Mouse (Mus musculus) CH12.LX (cell line): ENCODE measurements around the gene Zfp799. TPM values are rescaled to one million over a fixed set of nuclear protein-coding genes. Genes with fewer than 3 reads are reported as not detected.
A peak's percentile ranks its signal among the peaks of the same experiment; 100 is the strongest.

ENCODE experiments used
- DNase-seq: peaks from one replicate; pipeline ENCODE4 v3.0.0-alpha.2; 2013; ENCODE audit errors: extremely low read depth
- H3K27ac ChIP-seq: 2 replicates; pipeline ENCODE4 v1.5.1; 2012; ENCODE audit warnings: low read depth, mild to moderate bottlenecking, control low read depth, moderate library complexity; ENCODE audit not compliant: insufficient read depth
- H3K27me3 ChIP-seq: replicated peaks from 2 replicates; pipeline ENCODE3; 2012; ENCODE audit warnings: inconsistent platforms
- H3K36me3 ChIP-seq, 2 experiments: replicated peaks in 1 of 2; 2 replicates each; pipeline versions ENCODE3 to v1.6.1; 2012; ENCODE audit warnings: inconsistent platforms in 1 of 2, low read length in 1 of 2, mild to moderate bottlenecking in 1 of 2, mixed read lengths in 1 of 2, moderate library complexity in 1 of 2; ENCODE audit not compliant: control insufficient read depth in 1 of 2, insufficient read depth in 1 of 2
- H3K4me1 ChIP-seq, 2 experiments: 2 replicates each; pipeline ENCODE4 v1.6.1; 2012; ENCODE audit warnings: inconsistent platforms in 1 of 2, moderate library complexity in 1 of 2; ENCODE audit not compliant: insufficient read depth in 2 of 2, control insufficient read depth in 1 of 2
- H3K4me2 ChIP-seq: 2 replicates; pipeline ENCODE4 v1.6.1; 2012; ENCODE audit warnings: low read depth, mild to moderate bottlenecking, control low read depth; ENCODE audit not compliant: poor library complexity, insufficient read depth, severe bottlenecking
- H3K4me3 ChIP-seq, 3 experiments: fragments of 150-350 bp in 1 of 3; sonication (generic) in 1 of 3; replicated peaks in 1 of 3; 2 replicates each; pipeline versions ENCODE3 to v1.5.1; 2011 to 2012; ENCODE audit warnings: low read depth in 2 of 3, low read length in 2 of 3, mild to moderate bottlenecking in 2 of 3, moderate library complexity in 2 of 3, control low read depth in 1 of 3, improper control_type of control experiment in 1 of 3, inconsistent platforms in 1 of 3, mixed read lengths in 1 of 3; ENCODE audit not compliant: poor library complexity in 1 of 3
- H3K79me2 ChIP-seq: replicated peaks from 2 replicates; pipeline ENCODE4 v1.6.1; 2012; ENCODE audit warnings: mild to moderate bottlenecking, moderate library complexity; ENCODE audit not compliant: control insufficient read depth, poor library complexity, insufficient read depth, severe bottlenecking; ENCODE audit errors: extremely low read depth
- H3K9ac ChIP-seq: 2 replicates; pipeline ENCODE4 v1.6.1; 2012; ENCODE audit warnings: low read depth, mild to moderate bottlenecking, control low read depth, moderate library complexity; ENCODE audit not compliant: insufficient read depth
- H3K9me3 ChIP-seq: replicated peaks from 2 replicates; pipeline ENCODE3; 2012; ENCODE audit warnings: low read length, inconsistent platforms, mixed read lengths
- CTCF ChIP-seq, 2 experiments: IDR thresholded peaks in 1 of 2; conservative IDR thresholded peaks in 1 of 2; 2 replicates each; pipeline ENCODE4 v1.5.1; 2011 to 2012; ENCODE audit warnings: low read depth in 2 of 2, low read length in 2 of 2, improper control_type of control experiment in 1 of 2, inconsistent platforms in 1 of 2, mild to moderate bottlenecking in 1 of 2, moderate library complexity in 1 of 2
- ELF1 ChIP-seq: IDR thresholded peaks from 2 replicates; pipeline ENCODE4 v1.6.1; 2014; ENCODE audit warnings: low read depth, mild to moderate bottlenecking, inconsistent platforms, low read length, improper control_type of control experiment
- EP300 ChIP-seq: IDR thresholded peaks from 2 replicates; pipeline ENCODE4 v1.6.1; 2011; ENCODE audit warnings: low read length, improper control_type of control experiment
- ETS1 ChIP-seq: conservative IDR thresholded peaks from 2 replicates; pipeline ENCODE4 v1.6.1; 2012; ENCODE audit warnings: low read depth, mild to moderate bottlenecking, inconsistent platforms, low read length, improper control_type of control experiment, moderate library complexity
- GABPA ChIP-seq: IDR thresholded peaks from 2 replicates; pipeline ENCODE4 v1.6.1; 2012; ENCODE audit warnings: low read depth, low read length, improper control_type of control experiment, inconsistent platforms; ENCODE audit not compliant: insufficient replicate concordance
- IRF4 ChIP-seq: IDR thresholded peaks from 2 replicates; pipeline ENCODE4 v1.6.1; 2014; ENCODE audit warnings: low read depth, mild to moderate bottlenecking, inconsistent platforms, low read length, improper control_type of control experiment
- JUN ChIP-seq: IDR thresholded peaks from 2 replicates; pipeline ENCODE4 v1.6.1; 2011; ENCODE audit warnings: low read depth, mild to moderate bottlenecking, low read length, improper control_type of control experiment, moderate library complexity; ENCODE audit not compliant: insufficient read depth
- JUND ChIP-seq: conservative IDR thresholded peaks from 2 replicates; pipeline ENCODE4 v1.6.1; 2011; ENCODE audit warnings: low read depth, low read length, improper control_type of control experiment
- KAT2A ChIP-seq: IDR thresholded peaks from 2 replicates; pipeline ENCODE4 v1.6.1; 2012; ENCODE audit warnings: low read length, improper control_type of control experiment, inconsistent platforms; ENCODE audit not compliant: insufficient replicate concordance
- MAFK ChIP-seq: IDR thresholded peaks from 2 replicates; pipeline ENCODE4 v1.6.1; 2011; ENCODE audit warnings: low read length, improper control_type of control experiment; ENCODE audit not compliant: insufficient replicate concordance
- MAZ ChIP-seq: IDR thresholded peaks from 2 replicates; pipeline ENCODE4 v1.6.1; 2012; ENCODE audit warnings: low read depth, mild to moderate bottlenecking, inconsistent platforms, low read length, improper control_type of control experiment, moderate library complexity
- MEF2A ChIP-seq: IDR thresholded peaks from 2 replicates; pipeline ENCODE4 v1.6.1; 2014; ENCODE audit warnings: low read depth, mild to moderate bottlenecking, inconsistent platforms, low read length, improper control_type of control experiment, borderline replicate concordance
- MXI1 ChIP-seq: IDR thresholded peaks from 2 replicates; pipeline ENCODE4 v1.6.1; 2011; ENCODE audit warnings: mild to moderate bottlenecking, low read depth, low read length, improper control_type of control experiment
- MYC ChIP-seq: IDR thresholded peaks from 2 replicates; pipeline ENCODE4 v1.6.1; 2011; ENCODE audit warnings: low read depth, mild to moderate bottlenecking, improper control_type of control experiment, low read length
- NRF1 ChIP-seq: IDR thresholded peaks from 2 replicates; pipeline ENCODE4 v1.6.1; 2014; ENCODE audit warnings: low read depth, mild to moderate bottlenecking, inconsistent platforms, low read length, improper control_type of control experiment, moderate library complexity
- POLR2A ChIP-seq: IDR thresholded peaks from 2 replicates; pipeline ENCODE4 v1.6.1; 2011; ENCODE audit warnings: low read depth, mild to moderate bottlenecking, improper control_type of control experiment, low read length
- POLR2AphosphoS2 ChIP-seq: IDR thresholded peaks from 2 replicates; pipeline ENCODE4 v1.6.1; 2011; ENCODE audit warnings: low read depth, low read length, improper control_type of control experiment
- RCOR1 ChIP-seq: conservative IDR thresholded peaks from 2 replicates; pipeline ENCODE4 v1.6.1; 2012; ENCODE audit warnings: low read depth, mild to moderate bottlenecking, inconsistent platforms, low read length, improper control_type of control experiment
- SIN3A ChIP-seq: IDR thresholded peaks from 2 replicates; pipeline ENCODE4 v1.6.1; 2012; ENCODE audit warnings: low read length, improper control_type of control experiment, inconsistent platforms
- TBP ChIP-seq: conservative IDR thresholded peaks from 2 replicates; pipeline ENCODE4 v1.6.1; 2011; ENCODE audit warnings: low read depth, low read length, improper control_type of control experiment
- UBTF ChIP-seq: IDR thresholded peaks from 2 replicates; pipeline ENCODE4 v1.6.1; 2012; ENCODE audit warnings: low read depth, mild to moderate bottlenecking, inconsistent platforms, low read length, improper control_type of control experiment, moderate library complexity
- USF1 ChIP-seq: IDR thresholded peaks from 2 replicates; pipeline ENCODE4 v1.6.1; 2014; ENCODE audit warnings: low read depth, mild to moderate bottlenecking, inconsistent platforms, low read length, improper control_type of control experiment
- USF2 ChIP-seq: conservative IDR thresholded peaks from 2 replicates; pipeline ENCODE4 v1.6.1; 2011; ENCODE audit warnings: low read depth, low read length, improper control_type of control experiment
- ZKSCAN1 ChIP-seq: IDR thresholded peaks from 2 replicates; pipeline ENCODE4 v1.6.1; 2012; ENCODE audit warnings: low read depth, inconsistent platforms, low read length, improper control_type of control experiment, borderline replicate concordance
- ZMIZ1 ChIP-seq: IDR thresholded peaks from 2 replicates; pipeline ENCODE4 v1.6.1; 2012; ENCODE audit warnings: low read depth, mild to moderate bottlenecking, inconsistent platforms, low read length, improper control_type of control experiment
- dilution Hi-C: fragments of 300-500 bp; cut with MboI; formaldehyde crosslinking; loops from 2 replicates; pipeline ENCODE4 v1.14.3; 2020; ENCODE audit warnings: low sequenced_read_pairs; ENCODE audit not compliant: extremely low pct_unique_long_range_greater_than_20kb, extremely low pct_ligation_motif_present
- in situ Hi-C: fragments of 300-500 bp; cut with MboI; formaldehyde crosslinking; loops from 3 replicates; pipeline ENCODE4 v1.14.3; 2019; ENCODE audit warnings: low sequenced_read_pairs, low pct_ligation_motif_present, low pct_unique_long_range_greater_than_20kb, mixed read lengths
- polyA plus RNA-seq: library from polyadenylated mRNA; unstranded; fragments of >175 nt; gene quantifications from 2 replicates; pipeline ENCODE4 v1.2.1, GENCODE M21; 2012; ENCODE audit warnings: low read depth; ENCODE audit not compliant: insufficient read length
- total RNA-seq, 2 experiments: library from RNA; depleted of rRNA; stranded (reverse); fragments of 300-350 nt in 1 of 2; fragments of >200 nt in 1 of 2; gene quantifications; 2 replicates each; pipeline ENCODE4 v1.2.3; 2012 to 2014

Zfp799 gene
- total and polyA plus RNA-seq, 3 experiments: 6.2 to 9.5 (median 9.0) TPM

- TF ChIP-seq MAZ (no peak), JUND (0 out of 2 replicates have a peak, but pooled peaks have one; percentile 16), MAFK (0 out of 2 replicates have a peak, but pooled peaks have one; percentile 11), UBTF (no peak), IRF4 (peak; percentile 43; the same call in 1 of the 2 replicates)
Observed at GRCm38 (mm10) chr17:32810648-32811047, 19.4 kb downstream of the Zfp799 start (continued).

- H3K4me3 ChIP-seq: peak within 1 kb of the TSS; percentile 21 to 61 (median 61)
- 0 out of 2 replicates have a peak within 1 kb of the TSS, but pooled peaks have one; percentile 35 for H3K9ac ChIP-seq
- dilution Hi-C loops (no loop called here), in situ Hi-C loops (no loop called here)
- H3K79me2 ChIP-seq: no peaks in the 10 kb centered on the region
- no peaks in the 10 kb centered on the region for H3K27me3 ChIP-seq
- no peak for TF ChIP-seq GABPA
- TF ChIP-seq UBTF: no peak
- no peak for TF ChIP-seq IRF4
- TF ChIP-seq SIN3A: no peak
- TF ChIP-seq USF1: no peak
- no peak for TF ChIP-seq NRF1
- no peak for TF ChIP-seq MYC
- no peak for TF ChIP-seq CTCF (conservative IDR thresholded peaks at IDR 0.05 in 1 of 2, IDR thresholded peaks at IDR 0.05 in 1 of 2; ENCODE audit: low read depth in 2 of 2, low read length in 2 of 2)
- TF ChIP-seq ZMIZ1: no peak
- TF ChIP-seq MAFK: no peak
- TF ChIP-seq JUND: no peak
- no peak for TF ChIP-seq USF2
- TF ChIP-seq RCOR1: no peak
- H3K9me3 ChIP-seq: no peaks in the 10 kb centered on the region
- DNase-seq: peak; percentile 79
- H3K36me3 ChIP-seq: peaks cover 0 to 11% of the 10 kb centered on the region in 2 experiments
- peaks cover 12 to 43% of the 10 kb centered on the region in 2 experiments for H3K4me1 ChIP-seq
- peak within 1 kb of the TSS; percentile 46; the same call in 1 of the 2 replicates for H3K27ac ChIP-seq
- H3K4me2 ChIP-seq: peak within 1 kb of the TSS; percentile 71
Observed at GRCm38 (mm10) chr17:32809544-32810374, 20.3 kb downstream of the Zfp799 start, which contains the start of gene Zfp811. Gene Zfp811, minus strand, starts transcription at chr17:32809931.

- in situ Hi-C loops: no loop called here
- H3K4me1 ChIP-seq: peaks cover 12 to 46% of the 10 kb centered on the region in 2 experiments
- H3K4me3 ChIP-seq: peak overlapping the region in 2 of 3 experiments; percentile 61
- dilution Hi-C loops: no loop called here
- DNase-seq: no peak
- no peak overlapping the region for H3K27ac ChIP-seq
- peaks cover 0 to 4% of the 10 kb centered on the region in 2 experiments for H3K36me3 ChIP-seq
- no peaks in the 10 kb centered on the region for H3K79me2 ChIP-seq
- no peak for TF ChIP-seq USF2
- no peak for TF ChIP-seq EP300
- no peak for TF ChIP-seq JUN
- no peak for TF ChIP-seq ELF1
- TF ChIP-seq TBP: no peak
- no peak for TF ChIP-seq MYC
- no peak for TF ChIP-seq USF1
- TF ChIP-seq MEF2A: no peak
- no peak for TF ChIP-seq POLR2A
- no peak for TF ChIP-seq ZMIZ1
- no peak for TF ChIP-seq MXI1
- no peak for TF ChIP-seq GABPA
- TF ChIP-seq KAT2A: no peak
- TF ChIP-seq NRF1: no peak
- TF ChIP-seq POLR2AphosphoS2: no peak
- no peak for TF ChIP-seq RCOR1
- no peak for TF ChIP-seq ETS1
- no peak for TF ChIP-seq ZKSCAN1
- no peaks in the 10 kb centered on the region for H3K9me3 ChIP-seq
- no peak overlapping the region for H3K4me2 ChIP-seq
- no peaks in the 10 kb centered on the region for H3K27me3 ChIP-seq
- no peak overlapping the region for H3K9ac ChIP-seq
Observed at GRCm38 (mm10) chr17:32808921-32809320, 21.1 kb downstream of the Zfp799 start.
